Mouse (Mus musculus): ENCODE measurements around the gene Ly6g6f. TPM values are rescaled to one million over a fixed set of nuclear protein-coding genes. Genes with fewer than 3 reads are reported as not detected.
"Not testable (repeated sequence)": the region's sequence is repeated elsewhere in the genome, so short reads cannot be mapped to it uniquely, and the experiment has no call there.

The Ly6g6f gene
- polyA plus RNA-seq, 1 experiment from 2014 or later = 10.5 TPM

DNA sequence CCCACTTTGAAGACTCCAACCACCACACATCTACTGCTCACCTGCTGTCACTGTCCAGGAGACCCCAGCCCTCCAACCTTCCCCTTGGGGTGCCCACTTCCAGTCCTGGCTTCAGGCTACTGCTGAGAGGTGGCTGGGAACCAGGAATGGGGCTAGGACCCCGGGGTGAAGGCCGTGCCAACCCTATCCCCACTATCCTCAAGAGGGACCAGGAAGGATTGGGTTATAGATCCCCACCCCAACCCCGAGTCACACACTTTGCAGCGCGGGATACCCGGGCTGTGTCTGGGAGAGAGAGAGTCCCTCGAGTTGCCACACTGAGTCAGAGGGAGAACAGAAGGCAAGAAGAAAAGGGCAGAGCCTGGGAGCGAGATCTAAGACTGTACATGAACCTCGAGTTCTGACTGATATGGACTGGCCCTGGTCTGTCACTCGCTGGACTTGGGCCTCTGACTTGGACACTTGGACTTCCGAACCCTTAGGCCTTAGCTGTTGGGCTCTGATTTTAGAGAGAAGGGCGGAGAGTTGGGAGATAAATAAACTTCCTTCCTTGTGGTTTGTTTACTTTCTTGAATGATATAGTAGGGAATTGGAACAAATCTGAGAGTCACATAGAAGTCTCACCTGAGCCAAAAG, 39.0 kb upstream of the Ly6g6f start:
- peaks cover 50% of the 10 kb centered on the region for H3K36me3 ChIP-seq
- not testable (repeated sequence) for H3K27ac ChIP-seq; H3K4me2 ChIP-seq; ATAC-seq; H3K9me3 ChIP-seq (replicated peaks); H3K9ac ChIP-seq; H3K27me3 ChIP-seq (replicated peaks); H3K4me3 ChIP-seq
- peaks cover 65% of the 10 kb centered on the region for H3K4me1 ChIP-seq
- WGBS (ENCODE audit: insufficient replicate concordance) = 84% methylated on average over 12 of the region's 12 CpGs

DNA sequence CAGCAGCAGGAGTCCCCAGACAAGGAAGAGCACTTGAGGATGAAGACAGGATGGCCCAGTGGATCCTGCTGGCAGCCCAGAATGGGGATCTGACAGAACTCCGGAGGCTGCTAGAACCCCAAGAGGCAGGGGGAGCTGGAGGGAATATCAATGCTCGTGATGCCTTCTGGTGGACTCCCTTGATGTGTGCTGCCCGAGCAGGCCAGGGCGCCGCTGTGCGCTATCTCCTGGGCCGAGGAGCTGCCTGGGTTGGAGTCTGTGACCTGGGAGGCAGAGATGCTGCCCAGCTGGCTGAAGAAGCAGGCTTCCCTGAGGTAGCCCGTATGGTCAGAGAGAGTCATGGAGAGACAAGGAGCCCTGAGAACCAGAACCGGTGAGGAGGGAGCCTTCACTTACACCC, 37.9 kb upstream of the Ly6g6f start:
- not testable (repeated sequence) for H3K4me2 ChIP-seq; H3K4me3 ChIP-seq; H3K27me3 ChIP-seq (replicated peaks); H3K27ac ChIP-seq; H3K9ac ChIP-seq; ATAC-seq; H3K9me3 ChIP-seq (replicated peaks)
- peaks cover 51% of the 10 kb centered on the region for H3K36me3 ChIP-seq
- WGBS (ENCODE audit: insufficient replicate concordance) = 83% methylated on average over 9 of the region's 9 CpGs
- peaks cover 58% of the 10 kb centered on the region for H3K4me1 ChIP-seq

GRCm38 (mm10) chr17:35121871-35122303, 36.5 kb upstream of the Ly6g6f start, which contains the start of gene Csnk2b:
Gene Csnk2b (minus strand): TSS chr17:35122053.
- H3K27ac ChIP-seq = peak within 1 kb of the TSS; percentile 96
- H3K4me3 ChIP-seq = peak within 1 kb of the TSS; percentile 82
- ATAC-seq = no peak
- peak within 1 kb of the TSS; percentile 92 for H3K9ac ChIP-seq
- H3K4me2 ChIP-seq = peak within 1 kb of the TSS; percentile 89
- no peaks in the 10 kb centered on the region for H3K9me3 ChIP-seq (replicated peaks)
- H3K4me1 ChIP-seq = peaks cover 47% of the 10 kb centered on the region
- no peaks in the 10 kb centered on the region for H3K27me3 ChIP-seq (replicated peaks)
- peaks cover 53% of the 10 kb centered on the region for H3K36me3 ChIP-seq
- under 1% methylated on average over 19 of the region's 19 CpGs for WGBS (ENCODE audit: insufficient replicate concordance)

DNA sequence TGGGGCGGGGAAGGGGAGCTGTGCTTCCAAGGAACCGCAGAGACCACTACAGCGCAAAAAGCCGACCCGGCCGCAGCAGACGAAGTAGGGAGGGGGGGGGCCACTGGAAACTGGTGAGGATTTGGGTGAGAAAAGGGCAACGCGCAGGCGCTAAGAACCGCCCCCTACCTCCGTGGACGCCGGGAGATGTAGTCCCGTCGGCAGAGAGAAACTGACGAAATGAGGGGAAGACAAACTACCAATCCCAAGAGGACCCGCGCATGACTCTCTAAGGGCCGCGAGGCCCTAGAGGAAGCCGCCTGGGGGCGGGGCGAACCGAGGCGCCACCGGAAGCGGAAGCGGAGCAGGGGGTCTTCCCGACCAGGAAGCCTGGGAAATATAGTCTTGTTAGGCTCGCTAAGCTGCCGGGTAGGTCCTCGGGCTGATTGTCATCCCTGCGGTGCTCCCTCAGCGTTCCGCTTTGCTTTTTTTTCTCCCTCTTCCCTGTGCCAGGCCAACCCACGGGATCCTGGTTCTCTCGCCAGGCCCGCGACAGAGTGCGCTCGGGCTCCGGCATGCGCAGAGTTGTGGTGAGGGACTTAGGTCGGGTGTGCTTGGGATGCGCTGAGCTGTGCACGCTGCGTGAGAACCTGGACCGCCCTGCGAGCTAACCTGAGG, 35.9 kb upstream of the Ly6g6f start, which contains the start of gene Gpank1:
TSS of gene Gpank1 (plus strand) at position 313 of the 657 bp plus-strand sequence.
- WGBS (ENCODE audit: insufficient replicate concordance) = 2% methylated on average over 50 of the region's 50 CpGs
- Histone ChIP-seq H3K27ac (peak within 1 kb of the TSS; percentile 96), H3K4me1 (peaks cover 42% of the 10 kb centered on the region), H3K36me3 (peaks cover 57% of the 10 kb centered on the region), H3K27me3 (replicated peaks) (no peaks in the 10 kb centered on the region), H3K4me2 (peak within 1 kb of the TSS; percentile 89), H3K9me3 (replicated peaks) (no peaks in the 10 kb centered on the region), H3K4me3 (peak within 1 kb of the TSS; percentile 82), H3K9ac (peak within 1 kb of the TSS; percentile 92)
- peak; percentile 94 for ATAC-seq

DNA sequence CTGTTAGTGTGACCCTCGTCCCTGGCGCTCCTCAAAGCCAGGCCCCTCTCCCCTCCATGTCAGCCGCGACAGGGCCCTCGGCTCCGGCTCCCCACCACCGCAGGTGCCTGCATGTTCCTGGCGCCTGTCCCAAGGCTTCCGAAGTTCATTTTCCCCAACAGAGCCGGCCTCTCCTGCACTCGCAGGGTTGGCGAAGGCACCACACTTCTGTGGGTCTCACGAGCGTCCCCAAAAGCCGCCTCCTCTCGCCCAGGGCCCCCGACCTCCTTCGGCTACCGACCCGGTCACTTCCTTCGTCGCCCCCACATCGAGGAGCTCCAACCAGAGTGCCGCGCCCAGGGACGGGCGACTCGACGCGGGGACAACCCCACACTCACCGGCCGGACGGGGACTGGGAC, 35.3 kb upstream of the Ly6g6f start:
- H3K27ac ChIP-seq = peak overlapping the region; percentile 64
- peak overlapping the region; percentile 89 for H3K4me2 ChIP-seq
- H3K9ac ChIP-seq = peak overlapping the region; percentile 92
- peak; percentile 6 for ATAC-seq
- WGBS (ENCODE audit: insufficient replicate concordance) = under 1% methylated on average over 33 of the region's 33 CpGs
- H3K9me3 ChIP-seq (replicated peaks) = no peaks in the 10 kb centered on the region
- no peaks in the 10 kb centered on the region for H3K27me3 ChIP-seq (replicated peaks)
- H3K4me3 ChIP-seq = peak overlapping the region; percentile 82
- peaks cover 40% of the 10 kb centered on the region for H3K4me1 ChIP-seq
- peaks cover 62% of the 10 kb centered on the region for H3K36me3 ChIP-seq

- peaks cover 12% of the 10 kb centered on the region for H3K4me1 ChIP-seq
- ATAC-seq = no peak
- H3K36me3 ChIP-seq = peaks cover 59% of the 10 kb centered on the region
These were observed 29.9 kb upstream of the Ly6g6f start, which contains the start of gene Ly6g5b for GRCm38 (mm10) chr17:35115046-35116019. Gene Ly6g5b (minus strand): TSS chr17:35115428.

GRCm38 (mm10) chr17:35111774-35112173, 26.4 kb upstream of the Ly6g6f start:
- Histone ChIP-seq H3K9ac (no peak overlapping the region), H3K9me3 (replicated peaks) (no peaks in the 10 kb centered on the region), H3K4me3 (no peak overlapping the region), H3K27ac (no peak overlapping the region), H3K36me3 (peaks cover 30% of the 10 kb centered on the region), H3K4me1 (no peaks in the 10 kb centered on the region), H3K27me3 (replicated peaks) (0 out of 2 replicates have a peak, but pooled peaks cover 4% of the 10 kb centered on the region), H3K4me2 (no peak overlapping the region)
- WGBS (ENCODE audit: insufficient replicate concordance) = 68% methylated on average over 9 of the region's 9 CpGs
- ATAC-seq = no peak

More at GRCm38 (mm10) chr17:35115046-35116019, 29.9 kb upstream of the Ly6g6f start, which contains the start of gene Ly6g5b:
- no peak within 1 kb of the TSS for H3K4me3 ChIP-seq
- H3K4me2 ChIP-seq = no peak within 1 kb of the TSS
- no peaks in the 10 kb centered on the region for H3K9me3 ChIP-seq (replicated peaks)
- WGBS (ENCODE audit: insufficient replicate concordance) = 77% methylated on average over 8 of the region's 8 CpGs
- no peak within 1 kb of the TSS for H3K27ac ChIP-seq
- H3K27me3 ChIP-seq (replicated peaks) = 0 out of 2 replicates have a peak, but pooled peaks cover 4% of the 10 kb centered on the region
- no peak within 1 kb of the TSS for H3K9ac ChIP-seq

DNA sequence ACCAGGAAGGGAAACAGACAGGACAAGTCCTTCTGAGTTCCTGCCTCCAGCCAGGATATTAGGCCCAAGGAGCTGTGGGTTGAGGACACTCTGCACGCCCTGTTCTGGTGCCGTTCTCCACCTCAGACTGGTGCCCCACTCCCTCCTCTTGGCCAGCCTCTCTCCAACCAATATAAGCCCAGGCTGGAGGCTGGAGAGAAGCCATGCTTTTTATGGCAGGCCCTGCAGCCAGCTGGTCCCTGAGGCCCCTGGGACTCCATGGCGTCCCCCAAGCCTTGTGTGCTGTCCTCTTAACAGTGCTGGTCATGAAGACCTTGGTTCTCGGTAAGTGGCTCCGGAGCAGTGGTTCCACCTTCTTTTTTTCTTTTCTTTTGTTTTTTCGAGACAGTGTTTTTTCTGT, 22.7 kb upstream of the Ly6g6f start, which contains the start of gene Ly6g5c:
TSS of gene Ly6g5c (plus strand) at position 183 of the 400 bp plus-strand sequence.
- WGBS (ENCODE audit: insufficient replicate concordance) = 80% methylated on average over 6 of the region's 6 CpGs
- no peak within 1 kb of the TSS for H3K9ac ChIP-seq
- 0 out of 2 replicates have a peak, but pooled peaks cover 4% of the 10 kb centered on the region for H3K27me3 ChIP-seq (replicated peaks)
- H3K36me3 ChIP-seq = peaks cover 10% of the 10 kb centered on the region
- no peaks in the 10 kb centered on the region for H3K9me3 ChIP-seq (replicated peaks)
- H3K4me2 ChIP-seq = no peak within 1 kb of the TSS
- H3K27ac ChIP-seq = no peak within 1 kb of the TSS
- no peak within 1 kb of the TSS for H3K4me3 ChIP-seq
- ATAC-seq = no peak
- peaks cover 33% of the 10 kb centered on the region for H3K4me1 ChIP-seq

DNA sequence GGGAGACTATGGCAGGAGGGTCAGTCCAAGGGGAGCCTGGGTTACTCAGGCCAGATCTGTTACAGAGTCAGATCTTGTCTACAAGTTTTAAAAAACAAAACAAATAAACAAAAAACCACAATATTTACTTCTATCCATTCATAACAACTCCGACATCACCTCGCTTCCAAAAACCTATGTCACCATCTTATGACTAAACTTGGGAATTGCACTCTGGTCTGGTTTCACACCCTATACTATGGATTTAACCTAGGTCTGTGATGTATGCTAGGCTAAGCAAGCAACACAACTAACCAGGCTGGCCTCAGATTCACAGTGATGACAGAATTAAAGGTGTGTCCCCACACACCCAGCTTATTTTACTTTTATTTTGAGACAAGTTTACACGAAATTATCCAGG, 21.1 kb upstream of the Ly6g6f start:
- ATAC-seq = no peak
- WGBS (ENCODE audit: insufficient replicate concordance) = 70% methylated on average over 3 of the region's 3 CpGs
- H3K9ac ChIP-seq = no peak overlapping the region

GRCm38 (mm10) chr17:35105740-35106389, 20.5 kb upstream of the Ly6g6f start:
- Histone ChIP-seq H3K36me3 (peaks cover 32% of the 10 kb centered on the region), H3K9ac (peak overlapping the region; percentile 45; the same call in 1 of the 2 replicates), H3K4me1 (peaks cover 45% of the 10 kb centered on the region), H3K27ac (peak overlapping the region; percentile 82), H3K9me3 (replicated peaks) (no peaks in the 10 kb centered on the region), H3K4me2 (peak overlapping the region; percentile 26), H3K27me3 (replicated peaks) (no peaks in the 10 kb centered on the region), H3K4me3 (no peak overlapping the region)
- 25% methylated on average over 13 of the region's 13 CpGs for WGBS (ENCODE audit: insufficient replicate concordance)
- ATAC-seq = no peak; the same call in 1 of the 2 replicates

More for the DNA sequence above, 21.1 kb upstream of the Ly6g6f start:
- peaks cover 45% of the 10 kb centered on the region for H3K4me1 ChIP-seq
- no peak overlapping the region for H3K27ac ChIP-seq
- no peak overlapping the region for H3K4me2 ChIP-seq
- H3K27me3 ChIP-seq (replicated peaks) = 0 out of 2 replicates have a peak, but pooled peaks cover 3% of the 10 kb centered on the region
- no peaks in the 10 kb centered on the region for H3K9me3 ChIP-seq (replicated peaks)
- peaks cover 26% of the 10 kb centered on the region for H3K36me3 ChIP-seq
- no peak overlapping the region for H3K4me3 ChIP-seq

- H3K4me1 ChIP-seq = peaks cover 54% of the 10 kb centered on the region
- peak overlapping the region; percentile 50 for H3K4me2 ChIP-seq
- WGBS (ENCODE audit: insufficient replicate concordance) = 20% methylated on average over 6 of the region's 6 CpGs
- H3K27me3 ChIP-seq (replicated peaks) = no peaks in the 10 kb centered on the region
- H3K36me3 ChIP-seq = peaks cover 43% of the 10 kb centered on the region
- H3K9me3 ChIP-seq (replicated peaks) = no peaks in the 10 kb centered on the region
- ATAC-seq = peak; percentile 87
- no peak overlapping the region for H3K4me3 ChIP-seq
- peak overlapping the region; percentile 82 for H3K27ac ChIP-seq
- peak overlapping the region; percentile 57 for H3K9ac ChIP-seq
These were observed 19.3 kb upstream of the Ly6g6f start for GRCm38 (mm10) chr17:35104754-35105153.

All from liver, embryonic 12.5 days (tissue).